Mouse (Mus musculus): ENCODE measurements at regions not wholly inside any gene's neighbourhood (a gene's known extent, or its start where the extent isn't known, plus 50 kb on each side); places are given as distances from the start of the nearest gene placed in this dataset.

DNA sequence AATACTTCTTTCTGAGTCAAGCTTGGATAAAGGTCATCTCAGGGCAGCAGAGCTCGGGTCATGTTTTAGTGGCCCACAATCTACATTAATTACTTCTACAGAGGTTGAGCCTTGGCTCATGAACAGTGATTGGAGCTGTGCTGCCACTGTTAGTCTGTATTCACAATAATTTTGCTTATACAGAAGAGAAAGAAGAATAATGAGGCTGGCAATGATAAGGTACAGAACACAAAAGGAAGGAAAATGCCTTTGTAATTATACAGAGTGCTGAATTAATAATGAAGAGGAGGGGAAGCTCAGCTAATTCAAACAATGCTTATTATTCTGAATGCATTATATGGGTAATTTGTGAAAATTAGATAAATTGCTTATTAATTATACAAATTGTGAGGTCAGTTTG, 573.9 kb upstream of the Cblb start:
- DNase-seq (ENCODE audit: low spot score in 2 of 2): no peak

DNA sequence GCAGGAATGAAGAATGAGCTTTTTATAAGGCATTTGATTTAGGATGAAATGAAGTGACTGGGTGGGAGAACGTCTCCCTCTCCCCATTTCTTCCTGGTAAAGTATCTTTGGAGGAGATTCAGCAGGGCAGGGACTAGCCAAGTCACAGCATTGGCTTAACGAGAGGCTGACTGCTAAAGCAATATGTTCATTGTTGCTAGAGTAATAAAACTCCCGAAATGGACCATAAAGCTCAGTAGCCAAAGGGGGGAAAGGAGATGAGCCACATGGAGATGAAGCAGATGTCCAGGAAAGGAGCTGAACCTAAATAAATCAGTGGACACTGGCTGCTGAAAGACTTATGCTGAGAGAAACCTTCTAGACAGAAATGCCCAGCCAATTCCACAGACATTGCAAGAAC, 555.3 kb upstream of the Cblb start:
- no peak for DNase-seq (ENCODE audit: low spot score in 2 of 2)

DNA sequence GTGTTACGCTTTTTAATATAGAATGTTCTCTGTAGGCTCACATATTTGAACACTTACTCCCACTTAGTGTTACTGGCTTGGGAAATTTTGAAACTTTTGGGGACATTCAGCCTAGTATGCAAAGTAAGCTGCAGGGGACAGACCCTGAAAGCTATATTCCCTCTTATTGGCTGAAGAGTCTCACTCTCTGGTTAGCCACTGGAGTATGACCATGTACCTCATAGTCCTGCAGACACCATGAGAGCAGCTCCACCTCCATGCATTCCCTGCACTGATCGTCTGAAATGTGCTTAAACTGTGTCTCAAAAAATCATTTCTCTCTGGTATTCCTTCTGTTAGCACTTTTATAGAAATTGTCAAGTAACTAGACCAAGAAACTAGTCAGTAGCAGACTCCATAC, 534.9 kb upstream of the Cblb start:
- DNase-seq (ENCODE audit: low spot score in 2 of 2): no peak

DNA sequence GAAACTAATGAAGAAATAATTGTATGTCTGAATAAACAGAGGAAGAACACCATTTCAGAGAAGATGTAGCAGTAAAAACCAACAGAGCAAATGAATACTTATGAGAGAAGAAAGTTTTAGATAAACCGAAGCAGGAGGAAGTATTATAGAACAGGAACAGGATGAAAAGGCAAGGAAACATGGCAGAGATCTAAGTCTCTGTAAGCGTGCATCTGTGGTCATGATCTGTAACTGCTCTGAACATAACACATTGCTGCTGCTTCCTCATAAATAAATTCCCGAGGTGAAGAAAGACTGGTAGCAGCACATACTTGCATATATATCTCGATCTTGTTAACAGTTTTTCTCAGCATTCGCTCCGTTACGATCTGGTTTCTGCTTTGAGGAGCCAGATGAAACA, 533.2 kb upstream of the Cblb start:
- no peak for DNase-seq (ENCODE audit: low spot score in 2 of 2)

DNA sequence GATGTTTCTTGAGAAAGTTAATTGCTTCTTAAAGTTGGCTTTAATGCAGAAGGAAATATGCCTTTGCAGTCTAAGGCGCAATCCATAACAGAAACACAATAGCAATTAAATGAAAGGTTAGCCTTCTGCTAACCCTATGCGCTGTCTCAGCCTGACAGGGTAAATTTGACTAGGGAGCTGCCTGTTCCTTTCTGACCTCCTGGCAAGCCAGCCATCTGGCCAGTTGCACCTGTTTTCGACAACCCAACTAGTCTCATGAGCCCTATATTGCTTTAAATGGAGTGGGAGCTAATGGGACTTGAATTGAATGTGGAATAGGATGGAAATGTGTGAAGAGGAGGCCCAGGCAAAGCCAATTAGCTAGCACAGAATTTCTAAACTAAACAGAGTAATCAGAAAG, 513.9 kb upstream of the Cblb start:
- DNase-seq (ENCODE audit: low spot score in 2 of 2): no peak

DNA sequence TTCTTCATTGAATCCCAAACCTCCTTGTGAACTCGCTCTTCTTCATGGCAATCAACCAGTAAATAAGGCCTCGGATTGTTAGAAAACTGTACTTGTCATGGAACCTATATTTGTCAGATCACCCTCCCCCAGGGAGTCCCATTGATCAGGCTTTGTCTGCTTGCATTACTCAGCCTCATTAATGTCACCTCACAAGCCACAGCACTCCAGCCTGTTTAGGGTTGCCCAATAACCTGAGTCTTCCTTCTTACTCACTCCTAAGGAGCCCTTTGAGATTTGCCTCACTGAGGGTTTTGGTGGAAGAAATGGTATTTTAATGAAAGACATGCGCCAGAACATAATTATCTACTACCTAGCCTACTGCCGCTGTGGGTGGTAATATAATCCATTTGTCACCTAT, 510.3 kb upstream of the Cblb start:
- no peak for DNase-seq (ENCODE audit: low spot score in 2 of 2)

DNA sequence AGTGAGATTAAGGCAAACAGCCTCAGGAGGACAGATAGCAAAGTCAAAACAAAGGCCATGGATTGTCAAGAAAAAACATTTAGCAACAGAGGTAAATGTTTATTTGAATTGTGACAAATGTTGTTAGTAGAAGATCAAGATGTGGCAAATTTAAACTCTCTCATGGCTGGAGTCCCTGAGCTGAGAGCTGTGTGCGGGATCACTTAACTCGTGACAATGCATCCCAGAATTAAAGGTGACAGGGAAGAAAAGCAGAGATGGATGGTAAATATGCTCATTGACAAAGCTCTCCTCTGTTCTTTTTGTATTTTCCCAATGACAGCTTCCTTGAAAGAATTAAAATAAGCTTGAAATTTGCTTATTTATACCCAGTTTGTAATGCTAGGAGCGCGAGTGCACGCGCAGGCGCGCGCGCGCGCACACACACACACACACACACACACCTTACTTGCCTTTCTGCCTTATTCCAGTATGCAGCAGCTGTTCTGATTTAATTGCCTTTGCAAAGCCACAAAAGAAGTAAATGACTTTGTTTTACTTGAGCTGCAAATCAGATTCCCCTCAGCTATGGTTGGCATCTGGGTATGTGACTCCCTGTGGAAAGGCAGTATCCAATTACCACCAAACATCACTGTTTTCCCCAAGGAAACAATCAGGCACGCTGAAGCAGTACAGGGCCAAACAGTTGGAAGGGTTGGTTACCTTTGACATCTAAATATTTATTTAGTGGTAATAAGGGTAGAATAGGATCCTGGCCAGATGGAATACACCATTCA, 509.5 kb upstream of the Cblb start:
- DNase-seq (ENCODE audit: low spot score in 2 of 2): no peak

DNA sequence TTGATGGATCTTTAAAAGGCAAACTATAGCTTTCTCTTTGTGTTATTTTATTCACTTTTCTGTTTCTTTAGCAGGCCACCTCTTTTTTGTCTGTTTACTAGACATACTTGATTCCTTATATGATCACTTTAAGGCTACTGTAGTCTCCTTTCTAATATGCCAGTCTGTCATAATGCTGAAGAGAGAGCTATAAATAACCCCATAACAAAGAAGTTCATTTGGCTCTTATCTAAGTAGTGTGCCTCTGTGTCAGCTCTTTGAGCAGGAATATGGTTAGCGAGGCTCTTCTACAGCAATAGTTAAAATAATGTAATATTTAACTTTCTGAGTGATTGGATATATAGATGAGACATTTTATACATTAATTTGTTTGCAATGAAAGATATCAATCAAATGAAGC, 507.0 kb upstream of the Cblb start:
- DNase-seq (ENCODE audit: low spot score in 2 of 2): no peak

DNA sequence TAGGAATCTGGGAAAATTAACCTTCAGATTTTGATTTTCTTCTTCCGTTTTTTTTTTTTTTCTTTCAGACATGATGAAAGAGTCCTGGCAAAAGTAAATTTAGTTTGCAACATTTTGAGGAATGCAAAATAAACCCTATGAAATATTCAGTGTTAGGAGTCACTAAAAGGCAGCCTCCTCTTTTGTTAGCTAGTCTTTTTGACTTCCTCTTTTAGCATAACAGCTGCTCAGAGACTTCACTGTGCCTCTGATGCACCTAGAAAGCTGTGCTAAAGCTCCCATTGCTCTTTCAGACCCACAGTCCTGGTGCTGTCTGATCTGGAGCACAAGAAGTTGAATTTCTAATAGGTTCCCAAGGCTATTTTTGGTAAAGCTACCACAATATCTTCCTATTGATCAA, 498.5 kb upstream of the Cblb start:
- no peak for DNase-seq (ENCODE audit: low spot score in 2 of 2)

DNA sequence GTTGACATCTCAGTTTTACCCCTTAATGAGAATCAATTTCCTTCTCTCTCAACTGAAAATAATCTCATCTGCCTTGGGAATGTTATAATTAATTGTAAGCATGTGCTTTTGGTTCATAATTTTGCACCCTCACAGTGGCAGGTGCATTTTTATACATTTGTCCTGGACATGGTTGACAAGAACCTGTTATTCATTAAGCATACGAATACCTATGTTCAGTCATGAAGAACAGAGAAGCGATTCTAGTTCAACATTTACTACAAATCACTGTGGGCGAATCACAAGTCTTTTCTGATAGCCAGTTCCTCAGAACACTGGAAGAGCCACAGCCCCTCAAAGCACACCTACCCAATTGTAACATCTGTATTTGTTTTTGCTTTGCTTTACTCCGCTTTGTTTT, 487.3 kb upstream of the Cblb start:
- no peak for DNase-seq (ENCODE audit: low spot score in 2 of 2)

DNA sequence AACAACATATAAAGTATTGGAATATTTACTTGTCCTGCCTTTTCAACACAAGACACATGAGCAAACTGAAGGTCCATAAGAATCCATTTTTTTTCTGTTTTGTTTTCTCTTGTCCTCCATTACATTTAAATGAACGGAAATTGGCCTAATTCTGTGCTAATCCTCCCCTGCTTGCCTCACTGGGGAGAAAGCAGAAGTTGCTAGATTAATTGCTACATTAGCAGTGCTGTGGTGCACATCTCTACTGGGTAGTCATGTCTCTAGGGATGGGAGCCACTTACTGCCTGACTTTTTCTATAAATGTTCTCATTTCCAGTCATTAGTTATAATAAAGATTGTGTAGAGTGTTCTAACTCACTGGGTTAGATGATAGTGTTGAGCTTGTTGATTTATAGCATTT, 484.0 kb upstream of the Cblb start:
- DNase-seq (ENCODE audit: low spot score in 2 of 2): no peak

DNA sequence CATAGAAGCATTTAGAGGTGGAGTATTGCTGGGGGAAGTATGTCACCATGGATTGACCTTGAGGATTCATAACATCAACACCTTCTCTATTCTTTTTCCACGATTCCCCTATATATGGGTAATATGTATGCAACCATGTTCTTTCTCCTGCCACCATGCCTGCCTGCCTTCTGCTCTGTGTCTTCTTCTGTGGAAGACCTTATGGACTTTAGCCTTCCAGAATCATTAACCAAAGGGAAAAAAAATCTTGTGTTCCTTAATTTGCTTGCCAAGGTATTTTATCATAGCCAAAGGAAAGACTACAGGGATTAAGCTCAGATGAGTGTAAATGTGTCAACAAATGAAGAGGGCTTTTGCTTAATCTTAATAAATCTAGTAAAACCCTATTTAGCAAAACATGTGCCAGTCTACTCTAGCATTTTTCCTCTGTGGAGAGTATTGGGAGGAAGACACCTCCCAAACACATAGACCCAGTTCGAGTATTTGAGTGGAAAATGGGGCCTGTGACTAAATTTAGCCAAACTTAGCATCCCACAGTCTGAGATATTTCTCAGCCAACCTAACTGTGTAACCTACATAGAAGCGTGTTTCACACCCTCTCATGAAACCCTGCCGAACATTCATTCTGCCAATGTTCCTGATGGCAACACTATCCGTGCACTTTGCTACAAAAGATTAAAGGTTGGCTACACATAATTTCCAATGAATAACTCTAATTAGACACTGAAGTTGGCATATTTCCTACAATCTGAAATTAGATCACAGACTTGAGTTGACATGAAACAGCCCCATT, 468.0 kb upstream of the Cblb start:
- no peak for DNase-seq (ENCODE audit: low spot score in 2 of 2)

DNA sequence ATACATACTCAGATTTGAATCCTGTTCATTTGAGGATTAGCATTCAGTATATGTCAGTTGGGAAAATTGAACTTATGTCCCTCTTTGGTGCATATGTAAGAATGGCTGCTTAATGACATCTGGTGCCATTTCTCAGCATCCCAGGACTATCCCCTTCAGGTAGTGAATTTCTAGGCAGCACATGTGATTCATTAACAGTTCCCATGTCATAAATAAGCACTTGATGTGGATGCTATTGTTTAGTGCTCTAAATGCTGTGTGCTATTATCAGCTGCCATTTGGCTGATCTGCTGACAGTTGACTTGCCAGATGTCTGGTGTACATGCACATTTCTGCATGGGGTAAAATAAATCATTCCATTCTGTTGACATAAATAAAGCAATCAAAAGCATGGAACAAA, 467.0 kb upstream of the Cblb start:
- no peak for DNase-seq (ENCODE audit: low spot score in 2 of 2)

DNA sequence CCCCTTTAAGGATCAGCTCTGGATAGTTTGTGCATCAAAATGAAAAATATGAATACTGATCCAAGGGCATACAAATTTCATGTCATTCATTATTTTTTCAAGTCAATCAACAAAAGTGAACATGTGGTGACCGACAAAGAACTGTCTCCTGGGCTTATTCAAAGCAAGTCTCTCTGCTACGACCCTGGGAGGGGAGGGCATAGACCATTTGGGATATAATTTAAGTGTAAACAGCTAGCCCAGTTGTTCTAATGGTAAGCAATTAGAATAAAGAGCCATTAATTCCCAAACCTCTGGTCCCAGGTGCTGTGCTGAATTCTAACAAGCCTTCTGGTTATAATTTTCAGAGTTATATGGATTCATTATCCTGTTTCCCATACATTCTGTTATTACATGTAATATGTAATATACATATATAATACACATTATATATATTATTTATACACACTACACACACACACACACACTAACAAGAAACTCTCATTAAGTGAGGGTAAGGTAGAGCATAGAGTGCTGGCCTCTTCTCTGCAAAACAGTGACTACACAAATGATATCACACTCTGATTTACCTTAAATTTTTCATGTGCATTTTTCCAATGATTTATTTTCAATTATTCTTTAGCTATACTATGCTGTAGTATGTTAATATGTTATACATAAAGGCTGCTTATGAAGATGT, 453.0 kb upstream of the Cblb start:
- no peak for DNase-seq (ENCODE audit: low spot score in 2 of 2)

DNA sequence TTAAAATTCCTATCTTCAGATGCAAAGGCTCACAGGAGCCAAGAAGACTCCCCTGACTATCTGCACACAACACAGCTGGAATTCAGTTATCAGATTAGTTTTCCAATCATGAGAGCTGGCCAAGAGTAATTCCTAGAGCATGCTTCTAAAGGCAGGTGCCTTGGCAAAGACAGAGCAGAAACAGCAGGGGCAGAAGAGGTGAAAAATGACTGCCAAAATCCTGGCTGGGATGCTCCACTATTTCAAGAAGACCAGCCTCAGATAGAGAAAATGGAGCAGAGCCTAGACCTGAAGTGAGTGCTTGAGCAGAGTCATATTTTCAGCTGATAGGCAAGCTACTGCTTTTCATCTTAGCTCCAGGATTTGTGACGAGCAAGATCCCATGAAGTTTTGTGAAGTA, 450.5 kb upstream of the Cblb start:
- DNase-seq (ENCODE audit: low spot score in 2 of 2): no peak

DNA sequence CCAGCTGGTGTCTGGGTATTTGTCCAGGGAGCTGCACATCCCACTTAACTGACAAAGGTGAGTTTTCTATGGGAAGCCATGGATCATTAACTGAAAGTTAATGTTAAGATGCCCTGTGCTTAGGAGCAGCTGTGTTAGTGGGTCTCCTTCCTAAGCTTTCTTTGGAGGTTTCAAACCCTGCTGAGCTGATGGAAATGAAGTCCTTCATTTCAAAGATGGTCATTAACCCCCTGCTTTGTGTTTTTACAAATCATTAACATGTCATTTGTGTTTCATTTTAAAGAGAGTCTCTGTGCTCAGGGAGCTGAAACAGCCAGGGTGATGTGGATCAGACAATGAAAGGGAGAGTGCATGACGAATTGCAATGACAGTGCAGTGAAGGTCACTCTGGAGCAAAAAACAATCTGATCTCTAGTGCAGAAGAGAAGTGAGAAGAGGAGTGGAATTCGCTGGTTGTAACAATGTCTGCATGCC, 441.1 kb upstream of the Cblb start:
- DNase-seq (ENCODE audit: low spot score in 2 of 2): no peak

DNA sequence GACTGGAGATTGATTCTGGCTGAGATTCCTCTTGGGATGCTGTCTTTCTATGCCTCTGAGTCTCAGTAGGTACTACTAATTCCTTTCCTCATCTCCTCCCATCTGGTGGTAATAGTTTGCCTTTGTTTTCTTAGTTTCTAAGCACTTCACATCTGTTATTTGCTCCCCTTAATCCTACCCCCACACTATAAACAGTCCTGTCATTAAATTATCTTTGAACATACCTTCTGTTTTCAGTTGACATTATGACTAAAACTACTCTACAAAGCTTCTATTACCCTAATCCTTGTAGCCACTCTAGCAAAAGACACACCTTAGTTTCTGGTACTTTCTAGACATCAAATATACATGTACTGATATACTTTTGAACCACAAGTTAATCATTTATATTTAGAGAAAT, 413.4 kb upstream of the Cblb start:
- no peak for DNase-seq (ENCODE audit: low spot score in 2 of 2)

DNA sequence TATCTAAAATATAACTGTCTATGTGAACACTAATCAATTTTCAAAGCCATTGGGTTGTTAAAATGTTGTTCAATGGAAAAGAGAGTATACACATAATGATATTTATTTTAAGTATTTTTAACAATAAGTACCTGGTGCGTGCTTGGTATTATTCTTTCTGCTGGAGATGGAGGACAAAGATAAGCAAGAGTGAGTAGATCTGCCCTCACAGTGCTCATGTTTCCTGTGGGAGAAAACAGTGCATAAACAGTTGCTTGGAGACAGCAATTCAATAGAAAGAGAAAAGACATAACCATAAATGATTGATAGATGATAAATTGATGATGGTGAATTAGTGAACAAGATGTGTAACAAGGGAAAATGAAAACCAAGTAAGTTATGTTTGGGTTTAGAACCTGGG, 384.4 kb upstream of the Cblb start:
- DNase-seq (ENCODE audit: low spot score in 2 of 2): no peak

DNA sequence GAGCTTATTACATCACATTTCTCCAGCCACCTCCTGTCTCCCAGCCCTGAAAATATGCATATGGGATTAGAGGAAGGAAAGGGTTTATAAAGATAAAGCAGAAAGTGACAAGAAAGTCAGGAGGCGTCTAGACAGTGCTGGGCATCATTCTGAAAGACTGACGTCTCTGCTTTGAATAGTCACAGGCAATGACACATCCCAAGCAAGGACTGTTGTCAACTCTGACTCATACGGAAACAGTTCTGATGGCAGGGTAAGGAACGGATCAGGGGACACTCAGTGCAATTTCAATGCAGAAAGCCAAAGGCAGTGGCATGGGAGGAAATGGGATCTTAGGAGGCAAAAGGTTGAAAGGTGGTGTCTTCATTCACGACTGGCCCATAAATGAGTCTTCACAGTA, 380.9 kb upstream of the Cblb start:
- DNase-seq (ENCODE audit: low spot score in 2 of 2): no peak

DNA sequence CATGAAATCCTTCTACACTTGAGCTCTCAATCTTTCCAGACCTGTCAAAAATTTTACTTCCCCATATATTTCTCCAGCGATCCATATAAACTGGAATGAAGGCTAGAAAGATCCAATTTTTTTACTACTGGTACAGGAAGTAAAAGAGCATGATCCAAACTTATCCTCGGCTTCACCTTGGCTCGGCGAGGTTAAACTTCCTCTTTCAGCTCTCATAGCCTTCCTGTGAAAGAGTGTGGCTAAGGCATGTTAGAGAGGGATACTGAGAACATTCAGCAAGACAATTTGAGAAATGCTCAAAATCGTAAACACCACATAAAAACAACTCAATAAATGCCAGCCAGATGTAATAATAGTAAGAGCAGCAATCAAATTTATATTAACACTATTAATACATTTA, 380.3 kb upstream of the Cblb start:
- no peak for DNase-seq (ENCODE audit: low spot score in 2 of 2)

DNA sequence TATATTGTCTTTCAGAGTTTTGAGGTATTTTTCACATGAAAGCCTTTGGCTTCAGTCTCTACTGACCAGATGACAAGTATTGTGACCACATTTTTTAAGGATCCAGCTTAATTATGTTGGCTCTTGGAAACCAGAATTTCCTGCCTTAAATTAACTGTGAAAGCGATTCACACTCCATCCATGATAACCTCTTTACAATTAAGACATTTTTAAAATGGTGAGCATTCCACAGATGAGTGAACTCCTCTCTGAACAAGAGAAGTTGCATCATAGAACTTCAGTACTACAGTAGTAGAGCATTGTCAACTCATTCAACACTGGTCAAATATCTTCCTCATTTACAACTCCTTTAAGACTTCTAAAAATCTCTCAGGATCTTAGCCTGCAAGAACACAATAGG, 369.3 kb upstream of the Cblb start:
- no peak for DNase-seq (ENCODE audit: low spot score in 2 of 2)

DNA sequence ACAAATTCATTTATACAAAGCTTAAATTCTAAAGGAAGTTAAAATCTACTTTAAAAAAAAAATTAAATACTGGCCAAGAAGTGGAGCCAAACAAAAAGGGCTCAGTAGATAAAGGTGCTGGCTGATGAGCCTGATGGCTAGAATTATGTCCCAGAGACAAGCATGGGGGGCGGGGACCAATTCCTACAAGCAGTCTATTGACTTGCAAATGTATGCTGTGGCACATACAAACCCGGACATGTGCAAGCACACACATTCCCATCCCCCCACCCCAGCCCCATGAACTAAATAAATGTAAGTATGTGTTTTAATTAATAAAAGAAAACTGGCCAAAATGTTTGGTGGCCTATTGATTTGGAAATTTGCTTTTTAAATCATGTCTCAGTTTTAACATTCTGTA, 366.7 kb upstream of the Cblb start:
- no peak for DNase-seq (ENCODE audit: low spot score in 2 of 2)

DNA sequence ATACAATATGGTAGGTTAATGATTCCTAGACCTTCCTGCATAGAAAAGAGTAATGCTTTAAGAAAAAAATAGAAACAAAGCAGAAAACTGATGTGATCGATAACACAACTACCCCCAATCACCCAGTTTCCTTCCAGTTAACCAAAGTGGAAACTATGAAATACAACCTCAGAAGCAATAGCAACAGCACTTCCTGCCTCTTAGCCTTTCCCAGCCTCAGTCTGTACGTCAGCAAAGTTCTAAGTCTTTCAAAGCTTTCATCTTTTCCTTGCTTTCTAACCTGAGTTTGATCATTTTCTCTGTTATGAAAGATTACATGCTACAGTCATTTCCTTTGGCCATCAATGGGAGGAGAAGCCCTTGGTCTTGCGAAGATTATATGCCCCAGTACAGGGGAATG, 355.9 kb upstream of the Cblb start:
- no peak for DNase-seq (ENCODE audit: low spot score in 2 of 2)
